Mouse (Mus musculus) thymus, postnatal 25 days (tissue): ENCODE measurements around the gene Ppt2.
A peak's percentile ranks its signal among the peaks of the same experiment; 100 is the strongest.

Experiments used
- DNase-seq: peaks from one replicate; pipeline ENCODE4 v3.0.0; 2022

Gene Ppt2

GRCm38 (mm10) chr17:34655160-34655559 lies 26.9 kb upstream of the Ppt2 start:
- no peak for DNase-seq

GRCm38 (mm10) chr17:34654392-34654791 lies 26.1 kb upstream of the Ppt2 start:
- no peak for DNase-seq

- DNase-seq: peak; percentile 58
Observed at GRCm38 (mm10) chr17:34653746-34654285, 25.5 kb upstream of the Ppt2 start.

GRCm38 (mm10) chr17:34652985-34653384 lies 24.7 kb upstream of the Ppt2 start:
- DNase-seq: no peak

GRCm38 (mm10) chr17:34652546-34652945 lies 24.2 kb upstream of the Ppt2 start:
- no peak for DNase-seq

GRCm38 (mm10) chr17:34651507-34652221 lies 23.4 kb upstream of the Ppt2 start:
- peak; percentile 70 for DNase-seq

- DNase-seq: no peak
Observed at GRCm38 (mm10) chr17:34650781-34651180, 22.5 kb upstream of the Ppt2 start.

GRCm38 (mm10) chr17:34649106-34649864 lies 21.0 kb upstream of the Ppt2 start:
- DNase-seq: no peak

GRCm38 (mm10) chr17:34648141-34648890 lies 20.0 kb upstream of the Ppt2 start:
- no peak for DNase-seq

- peak; percentile 92 for DNase-seq
Observed at GRCm38 (mm10) chr17:34646906-34647787, 18.8 kb upstream of the Ppt2 start, which contains the start of gene Atf6b. Gene Atf6b (plus strand): TSS chr17:34647146.

GRCm38 (mm10) chr17:34645831-34646511 lies 17.7 kb upstream of the Ppt2 start:
- no peak for DNase-seq

- no peak for DNase-seq
Observed at GRCm38 (mm10) chr17:34645256-34645829, 17.0 kb upstream of the Ppt2 start.

- DNase-seq: peak; percentile 97
Observed at GRCm38 (mm10) chr17:34644608-34645007, 16.3 kb upstream of the Ppt2 start, which contains the start of gene Fkbpl. Gene Fkbpl (plus strand): TSS chr17:34644764.

GRCm38 (mm10) chr17:34643944-34644343 lies 15.6 kb upstream of the Ppt2 start:
- DNase-seq: no peak

GRCm38 (mm10) chr17:34643379-34643778 lies 15.1 kb upstream of the Ppt2 start:
- DNase-seq: no peak

GRCm38 (mm10) chr17:34641945-34642344 lies 13.6 kb upstream of the Ppt2 start:
- no peak for DNase-seq

- DNase-seq: no peak
Observed at GRCm38 (mm10) chr17:34640778-34641601, 12.7 kb upstream of the Ppt2 start.

GRCm38 (mm10) chr17:34639461-34640255 lies 11.3 kb upstream of the Ppt2 start:
- DNase-seq: no peak

- no peak for DNase-seq
Observed at GRCm38 (mm10) chr17:34637459-34637858, 9.1 kb upstream of the Ppt2 start.
